Mouse (Mus musculus) stomach, embryonic 14.5 days (tissue): ENCODE measurements around the gene Angptl7. TPM values are rescaled to one million over a fixed set of nuclear protein-coding genes. Genes with fewer than 3 reads are reported as not detected.

Experiments used
- ATAC-seq: fragments of 200-750 bp; cut with Nextera tagmentation; 2 replicates; pipeline ENCODE4 v1.8.0; 2017; ENCODE audit warnings: low read depth, moderate TSS enrichment; ENCODE audit not compliant: insufficient number of reproducible peaks, insufficient read depth, low FRiP score
- H3K27ac ChIP-seq: fragments of 300-500 bp; sonication (generic); 2 replicates; pipeline ENCODE4 v1.5.1; 2014; ENCODE audit warnings: mild to moderate bottlenecking, low read length, moderate library complexity, mixed read lengths
- H3K27me3 ChIP-seq: fragments of 300-500 bp; sonication (generic); 2 replicates; pipeline ENCODE4 v1.6.1; 2014; ENCODE audit warnings: low read length, control low read depth, mixed read lengths; ENCODE audit not compliant: control insufficient read depth, insufficient read depth
- H3K36me3 ChIP-seq: fragments of 300-500 bp; sonication (generic); 2 replicates; pipeline ENCODE4 v1.6.1; 2014; ENCODE audit warnings: mild to moderate bottlenecking, control low read depth, low read length, moderate library complexity, mixed read lengths; ENCODE audit not compliant: control insufficient read depth, insufficient read depth
- H3K4me1 ChIP-seq: fragments of 300-500 bp; sonication (generic); 2 replicates; pipeline ENCODE4 v1.6.1; 2014; ENCODE audit warnings: low read length, control low read depth, mixed read lengths; ENCODE audit not compliant: control insufficient read depth, insufficient read depth
- H3K4me2 ChIP-seq: fragments of 300-500 bp; sonication (generic); replicated peaks from 2 replicates; pipeline ENCODE4 v1.6.1; 2014; ENCODE audit warnings: low read depth, low read length, control low read depth
- H3K4me3 ChIP-seq: fragments of 300-500 bp; sonication (generic); 2 replicates; pipeline ENCODE4 v1.5.1; 2014; ENCODE audit warnings: low read depth, low read length, control low read depth
- H3K9ac ChIP-seq: fragments of 300-500 bp; sonication (generic); replicated peaks from 2 replicates; pipeline ENCODE4 v1.6.1; 2014; ENCODE audit warnings: low read depth, mild to moderate bottlenecking, control low read depth, low read length, moderate library complexity, mixed read lengths
- H3K9me3 ChIP-seq: fragments of 300-500 bp; sonication (generic); 2 replicates; pipeline ENCODE4 v1.6.1; 2016; ENCODE audit warnings: low read depth, low read length, control low read depth; ENCODE audit not compliant: control insufficient read depth
- WGBS: fragments of 180-500 bp; shearing (Covaris S2); extraction: QIAGEN DNeasy Blood & Tissue Kit; methylation state at CpG from one replicate; pipeline ENCODE4 v1.1.7; 2014; 5-methylcytosine and 5-hydroxymethylcytosine counted together
- polyA plus RNA-seq: library from polyadenylated mRNA; unstranded; fragments of >200 nt; fragmentation: Nextera tagmentation; extraction: Ambion mirVana; gene quantifications from 2 replicates; pipeline ENCODE4 v1.2.1, GENCODE M21; 2014

Angptl7 gene
- polyA plus RNA-seq, 1 experiment from 2014 or later, result 4.2 TPM

DNA sequence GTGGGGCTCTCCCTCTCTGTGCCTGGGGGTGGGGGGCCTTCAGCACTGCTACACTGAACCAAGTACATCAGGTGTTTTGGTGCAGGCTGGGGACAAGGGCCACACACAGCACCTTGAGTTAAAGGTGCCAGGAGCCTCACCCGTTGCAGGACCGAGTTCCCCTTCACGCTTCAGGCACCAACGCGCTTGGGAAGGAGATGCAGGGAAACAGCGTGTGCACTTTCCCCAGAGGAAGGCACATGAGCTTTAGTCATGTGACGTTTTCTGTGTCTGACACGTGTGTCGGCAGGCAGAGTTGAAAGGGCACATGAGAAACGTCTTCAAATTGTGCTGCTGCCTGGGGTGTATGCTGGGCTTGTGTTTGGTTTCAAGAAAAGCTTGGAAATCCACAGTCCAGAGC, 31.9 kb downstream of the Angptl7 start:
- Histone ChIP-seq H3K4me3 (no peak overlapping the region), H3K36me3 (peaks cover 88% of the 10 kb centered on the region), H3K4me2 (no peak overlapping the region), H3K9ac (no peak overlapping the region), H3K27me3 (no peaks in the 10 kb centered on the region), H3K27ac (no peak overlapping the region), H3K9me3 (no peaks in the 10 kb centered on the region), H3K4me1 (no peaks in the 10 kb centered on the region)
- no peak for ATAC-seq
- 91% methylated on average over 10 of the region's 10 CpGs for WGBS

- no peak overlapping the region for H3K27ac ChIP-seq
- no peak overlapping the region for H3K4me2 ChIP-seq
- H3K9me3 ChIP-seq, result no peaks in the 10 kb centered on the region
- H3K4me1 ChIP-seq, result no peaks in the 10 kb centered on the region
- no peak overlapping the region for H3K4me3 ChIP-seq
- 96% methylated on average over 5 of the region's 5 CpGs for WGBS
- H3K27me3 ChIP-seq, result no peaks in the 10 kb centered on the region
- H3K9ac ChIP-seq, result no peak overlapping the region
- no peak for ATAC-seq
- peaks cover 80% of the 10 kb centered on the region for H3K36me3 ChIP-seq
Measured at GRCm38 (mm10) chr4:148466511-148467079, 33.7 kb downstream of the Angptl7 start.

- H3K9ac ChIP-seq, result no peak overlapping the region
- H3K27me3 ChIP-seq, result no peaks in the 10 kb centered on the region
- H3K4me2 ChIP-seq, result no peak overlapping the region
- WGBS, result 94% methylated on average over 12 of the region's 12 CpGs
- H3K9me3 ChIP-seq, result no peaks in the 10 kb centered on the region
- H3K4me3 ChIP-seq, result no peak overlapping the region
- H3K4me1 ChIP-seq, result no peaks in the 10 kb centered on the region
- no peak for ATAC-seq
- H3K27ac ChIP-seq, result no peak overlapping the region
- peaks cover 64% of the 10 kb centered on the region for H3K36me3 ChIP-seq
Measured at GRCm38 (mm10) chr4:148464869-148465268, 35.4 kb downstream of the Angptl7 start.

DNA sequence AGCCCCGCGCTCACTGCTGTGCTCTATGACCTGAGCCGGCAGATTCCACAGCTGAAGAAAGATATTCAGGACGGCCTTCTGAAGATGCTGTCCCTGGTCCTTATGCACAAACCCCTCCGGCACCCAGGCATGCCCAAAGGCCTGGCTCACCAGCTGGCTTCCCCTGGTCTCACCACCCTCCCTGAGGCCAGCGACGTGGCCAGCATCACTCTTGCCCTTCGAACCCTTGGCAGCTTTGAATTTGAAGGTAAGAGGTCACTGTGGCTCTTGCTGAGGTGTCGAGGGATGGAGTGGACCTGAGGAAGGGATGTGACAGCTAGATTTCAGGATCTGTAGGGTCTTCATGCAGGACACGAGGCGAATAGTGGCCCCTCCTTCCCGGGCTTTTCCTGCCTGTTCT, 36.0 kb downstream of the Angptl7 start:
- H3K9me3 ChIP-seq, result no peaks in the 10 kb centered on the region
- no peak overlapping the region for H3K4me2 ChIP-seq
- no peak overlapping the region for H3K9ac ChIP-seq
- no peak overlapping the region for H3K4me3 ChIP-seq
- ATAC-seq, result no peak
- 90% methylated on average over 12 of the region's 12 CpGs for WGBS
- peaks cover 62% of the 10 kb centered on the region for H3K36me3 ChIP-seq
- no peaks in the 10 kb centered on the region for H3K4me1 ChIP-seq
- H3K27me3 ChIP-seq, result no peaks in the 10 kb centered on the region
- H3K27ac ChIP-seq, result no peak overlapping the region

GRCm38 (mm10) chr4:148463208-148463960, 36.9 kb downstream of the Angptl7 start:
- no peak for ATAC-seq
- no peak overlapping the region for H3K4me3 ChIP-seq
- H3K4me1 ChIP-seq, result no peaks in the 10 kb centered on the region
- WGBS, result 74% methylated on average over 14 of the region's 14 CpGs
- H3K9me3 ChIP-seq, result no peaks in the 10 kb centered on the region
- no peak overlapping the region for H3K9ac ChIP-seq
- H3K4me2 ChIP-seq, result no peak overlapping the region
- no peak overlapping the region for H3K27ac ChIP-seq
- no peaks in the 10 kb centered on the region for H3K27me3 ChIP-seq
- H3K36me3 ChIP-seq, result peaks cover 62% of the 10 kb centered on the region

DNA sequence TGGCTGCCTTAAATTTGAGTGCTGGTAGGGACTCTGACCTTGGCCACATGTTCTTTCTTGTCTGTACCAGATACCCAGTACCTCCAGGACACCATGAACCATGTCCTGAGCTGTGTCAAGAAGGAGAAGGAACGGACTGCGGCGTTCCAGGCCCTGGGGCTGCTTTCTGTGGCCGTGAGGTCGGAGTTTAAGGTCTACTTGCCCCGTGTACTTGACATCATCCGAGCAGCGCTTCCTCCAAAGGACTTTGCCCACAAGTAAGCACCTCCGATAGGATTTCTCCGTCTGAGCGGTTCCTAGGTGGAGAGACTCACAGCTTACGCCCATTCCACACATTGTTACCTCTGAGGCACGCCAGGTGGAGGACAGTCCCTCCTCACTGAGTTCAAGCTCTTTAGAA, 37.5 kb downstream of the Angptl7 start:
- Histone ChIP-seq H3K27me3 (no peaks in the 10 kb centered on the region), H3K9ac (no peak overlapping the region), H3K36me3 (peaks cover 62% of the 10 kb centered on the region), H3K27ac (no peak overlapping the region), H3K9me3 (no peaks in the 10 kb centered on the region), H3K4me2 (no peak overlapping the region), H3K4me1 (no peaks in the 10 kb centered on the region), H3K4me3 (no peak overlapping the region)
- 94% methylated on average over 13 of the region's 13 CpGs for WGBS
- no peak for ATAC-seq

DNA sequence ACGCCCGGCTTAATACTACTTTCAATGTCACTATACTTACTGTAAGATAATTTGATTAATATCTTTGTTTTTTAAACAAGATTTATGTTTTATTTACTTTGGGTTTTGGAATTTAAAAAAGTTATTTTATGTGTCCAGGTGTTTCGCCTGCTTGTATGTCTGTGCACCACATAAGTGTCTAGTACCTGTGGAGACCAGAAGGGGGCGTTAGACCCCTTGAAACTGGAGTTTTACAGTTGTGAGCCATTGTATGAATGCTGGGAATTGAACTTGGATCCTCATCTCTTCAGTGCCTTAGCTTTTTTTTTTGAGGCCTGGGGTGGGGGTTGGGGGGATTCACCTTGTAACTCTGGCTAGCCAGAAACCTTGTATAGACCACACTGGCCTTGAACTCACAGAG, 38.5 kb downstream of the Angptl7 start:
- ATAC-seq, result no peak
- Histone ChIP-seq H3K4me3 (no peak overlapping the region), H3K27ac (no peak overlapping the region), H3K4me1 (no peaks in the 10 kb centered on the region), H3K9ac (no peak overlapping the region), H3K9me3 (no peaks in the 10 kb centered on the region), H3K36me3 (peaks cover 65% of the 10 kb centered on the region), H3K4me2 (no peak overlapping the region), H3K27me3 (no peaks in the 10 kb centered on the region)
- 80% methylated on average over 4 of the region's 4 CpGs for WGBS

DNA sequence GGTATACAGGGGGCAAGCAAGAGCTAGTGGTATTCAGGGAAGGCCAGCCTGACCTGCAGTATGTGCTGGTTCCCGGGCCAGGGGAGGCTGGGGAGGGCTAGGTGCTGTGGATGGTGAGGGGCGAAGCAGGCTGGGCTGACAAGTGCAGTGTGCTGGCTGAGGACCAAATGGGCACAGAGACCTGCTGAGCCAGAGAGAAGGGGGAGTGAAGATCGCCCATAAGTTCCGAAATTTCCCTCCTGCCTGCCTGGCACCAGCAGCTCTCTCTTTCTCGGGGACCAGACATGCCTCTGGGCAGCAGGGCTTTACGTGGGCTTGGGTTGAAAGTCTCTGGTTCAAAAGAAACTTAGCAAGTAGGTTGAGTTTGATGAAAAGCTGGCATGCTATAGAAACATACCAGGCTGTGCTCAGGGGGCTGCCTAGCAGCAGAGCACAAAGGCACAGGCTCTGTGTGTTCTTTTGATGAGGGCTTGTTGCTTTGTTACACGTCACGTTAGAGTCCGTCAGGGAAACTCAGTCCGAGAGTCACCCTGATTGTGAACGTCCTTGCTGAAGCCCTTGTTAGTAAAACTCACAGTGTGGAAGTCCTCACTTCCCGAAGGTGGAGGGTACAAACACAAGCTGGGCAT, 39.5 kb downstream of the Angptl7 start:
- H3K4me3 ChIP-seq, result no peak overlapping the region
- no peaks in the 10 kb centered on the region for H3K4me1 ChIP-seq
- no peaks in the 10 kb centered on the region for H3K27me3 ChIP-seq
- no peaks in the 10 kb centered on the region for H3K9me3 ChIP-seq
- H3K9ac ChIP-seq, result no peak overlapping the region
- no peak overlapping the region for H3K27ac ChIP-seq
- WGBS, result 91% methylated on average over 12 of the region's 12 CpGs
- ATAC-seq, result no peak
- H3K4me2 ChIP-seq, result no peak overlapping the region
- H3K36me3 ChIP-seq, result peaks cover 64% of the 10 kb centered on the region
